Mouse (Mus musculus) liver, adult (tissue): ENCODE data around the gene Ppara.

Experiments used
- GATA4 ChIP-seq: IDR thresholded peaks from 2 replicates; pipeline ENCODE4 v1.6.1; 2014; ENCODE audit warnings: mild to moderate bottlenecking, low read length; ENCODE audit not compliant: insufficient replicate concordance

The Ppara gene

GRCm38 (mm10) chr15:85828071-85828470 lies 93.3 kb downstream of the Ppara start:
- no peak for TF ChIP-seq GATA4

DNA sequence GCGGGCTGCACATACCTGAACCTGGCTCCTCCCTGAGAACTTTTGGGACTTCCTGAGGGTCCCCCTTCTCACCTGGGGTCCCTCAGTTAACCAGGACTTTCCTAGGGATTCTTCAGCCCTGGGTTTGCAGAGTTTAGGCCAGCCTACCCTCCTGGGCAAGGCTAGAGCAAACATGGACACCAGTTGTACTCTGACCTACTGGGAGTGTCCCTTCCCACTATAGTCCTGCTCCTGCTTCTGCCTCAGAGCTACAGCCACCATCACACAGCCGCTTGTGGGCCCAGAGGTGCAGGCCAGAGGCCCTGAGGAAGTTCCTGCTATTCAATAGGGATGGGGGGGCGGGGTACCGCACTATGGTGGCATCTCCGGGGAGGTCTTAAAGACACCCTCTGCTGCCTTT lies 94.7 kb downstream of the Ppara start:
- TF ChIP-seq GATA4: no peak

GRCm38 (mm10) chr15:85831954-85832590 lies 97.3 kb downstream of the Ppara start, which contains the start of gene Ttc38:
Gene Ttc38, plus strand, starts transcription at chr15:85832306.
- no peak; the same call in 1 of the 2 replicates for TF ChIP-seq GATA4

- TF ChIP-seq GATA4: no peak
Observed at GRCm38 (mm10) chr15:85832599-85832998, 97.8 kb downstream of the Ppara start.

DNA sequence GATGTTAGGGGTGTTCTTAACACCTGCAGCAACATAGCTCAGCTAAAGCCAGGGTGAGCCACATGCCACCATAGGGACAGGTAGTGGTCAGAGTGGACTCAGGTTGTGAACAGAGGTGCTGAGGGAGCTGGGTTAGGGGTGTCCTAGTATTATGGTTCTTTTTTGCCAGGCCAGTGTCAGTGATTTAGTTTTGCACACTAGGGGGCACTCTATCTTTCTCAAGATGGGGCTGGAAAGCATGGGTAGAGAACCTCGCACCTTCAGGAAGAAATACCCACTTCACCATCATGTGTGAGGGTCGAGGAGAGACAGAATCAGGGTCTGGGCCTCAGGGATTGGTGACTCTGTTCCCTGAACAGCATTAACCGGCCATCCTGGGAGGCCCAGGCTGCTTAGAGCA lies 100.6 kb downstream of the Ppara start:
- TF ChIP-seq GATA4: no peak

DNA sequence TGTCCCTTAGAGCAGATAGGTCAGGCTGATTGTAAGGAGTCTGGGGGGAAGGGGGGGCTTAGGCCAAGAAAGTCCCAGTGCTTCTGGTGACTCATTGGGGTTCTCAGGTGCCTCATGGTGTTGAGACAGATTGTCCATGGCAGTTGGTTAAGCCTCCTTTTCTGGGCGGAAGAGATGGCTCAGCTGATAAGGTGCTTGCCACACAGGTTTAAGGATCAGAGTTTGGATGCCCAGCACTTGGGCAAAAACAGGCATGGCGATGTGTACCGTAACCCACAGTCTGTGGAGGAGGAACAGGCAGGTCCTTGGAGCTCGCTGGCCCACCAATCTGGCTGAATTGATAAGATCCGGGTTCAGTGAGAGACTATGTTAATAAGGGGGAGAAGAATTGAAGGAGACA lies 102.1 kb downstream of the Ppara start:
- no peak for TF ChIP-seq GATA4

GRCm38 (mm10) chr15:85840983-85841382 lies 106.2 kb downstream of the Ppara start:
- no peak for TF ChIP-seq GATA4

- no peak for TF ChIP-seq GATA4
Observed at GRCm38 (mm10) chr15:85841796-85842360, 107.1 kb downstream of the Ppara start.

- no peak for TF ChIP-seq GATA4
Observed at GRCm38 (mm10) chr15:85845071-85845470, 110.3 kb downstream of the Ppara start.

- TF ChIP-seq GATA4: no peak
Observed at GRCm38 (mm10) chr15:85851656-85852392, 117.0 kb downstream of the Ppara start.
